Mouse (Mus musculus): Measurements from ENCODE around the gene Gmppa.

Gmppa gene

DNA sequence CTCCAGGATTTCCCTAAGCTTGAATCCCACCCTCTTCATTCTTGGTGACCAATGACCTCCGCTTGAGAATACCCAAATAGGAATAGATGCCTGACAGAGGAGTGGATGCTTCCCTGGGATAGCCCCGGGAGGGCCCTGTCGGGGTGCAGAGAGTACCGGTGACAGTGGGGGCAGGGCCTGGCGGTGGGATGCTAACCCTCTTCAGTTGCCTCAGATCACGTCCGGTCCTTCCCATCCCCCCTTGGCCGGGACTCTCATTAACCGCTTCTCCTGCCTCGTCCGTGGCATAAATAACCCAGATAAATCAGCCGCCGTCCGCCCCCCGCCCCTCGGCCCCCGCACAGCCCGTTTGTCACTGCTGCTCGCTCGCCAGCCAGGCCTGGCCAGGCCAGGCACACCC lies 10.9 kb downstream of the Gmppa start:
- Histone ChIP-seq H3K36me3 (ENCODE audit: insufficient read depth, low read length) (peaks cover 11% of the 10 kb centered on the region), H3K4me3 (replicated peaks; ENCODE audit: low read length) (peak overlapping the region; percentile 45), H3K27me3 (ENCODE audit: insufficient read depth, low read length) (peaks cover 66% of the 10 kb centered on the region), H3K9me3 (ENCODE audit: low read length) (peaks cover 7% of the 10 kb centered on the region; the same call in 1 of the 2 replicates), H3K4me1 (replicated peaks; ENCODE audit: low read depth, low read length) (peaks cover 95% of the 10 kb centered on the region)
- TF ChIP-seq NANOG (IDR thresholded peaks at IDR 0.05; ENCODE audit: borderline replicate concordance, low read length): no peak
- TF ChIP-seq POU5F1 (IDR thresholded peaks at IDR 0.05; ENCODE audit: borderline replicate concordance, low read length): no peak
- no peak for TF ChIP-seq CTCF (conservative IDR thresholded peaks at IDR 0.05; ENCODE audit: low read length)

GRCm38 (mm10) chr1:75447265-75448051 lies 11.7 kb downstream of the Gmppa start:
- H3K27me3 ChIP-seq (ENCODE audit: insufficient read depth, low read length): peaks cover 74% of the 10 kb centered on the region
- peaks cover 4% of the 10 kb centered on the region; the same call in 1 of the 2 replicates for H3K36me3 ChIP-seq (ENCODE audit: insufficient read depth, low read length)
- H3K4me3 ChIP-seq (replicated peaks; ENCODE audit: low read length): peak overlapping the region; percentile 45
- no peak for TF ChIP-seq POU5F1 (IDR thresholded peaks at IDR 0.05; ENCODE audit: borderline replicate concordance, low read length)
- no peak for TF ChIP-seq CTCF (conservative IDR thresholded peaks at IDR 0.05; ENCODE audit: low read length)
- no peak for TF ChIP-seq NANOG (IDR thresholded peaks at IDR 0.05; ENCODE audit: borderline replicate concordance, low read length)
- peaks cover 7% of the 10 kb centered on the region; the same call in 1 of the 2 replicates for H3K9me3 ChIP-seq (ENCODE audit: low read length)
- H3K4me1 ChIP-seq (replicated peaks; ENCODE audit: low read depth, low read length): peaks cover 89% of the 10 kb centered on the region

DNA sequence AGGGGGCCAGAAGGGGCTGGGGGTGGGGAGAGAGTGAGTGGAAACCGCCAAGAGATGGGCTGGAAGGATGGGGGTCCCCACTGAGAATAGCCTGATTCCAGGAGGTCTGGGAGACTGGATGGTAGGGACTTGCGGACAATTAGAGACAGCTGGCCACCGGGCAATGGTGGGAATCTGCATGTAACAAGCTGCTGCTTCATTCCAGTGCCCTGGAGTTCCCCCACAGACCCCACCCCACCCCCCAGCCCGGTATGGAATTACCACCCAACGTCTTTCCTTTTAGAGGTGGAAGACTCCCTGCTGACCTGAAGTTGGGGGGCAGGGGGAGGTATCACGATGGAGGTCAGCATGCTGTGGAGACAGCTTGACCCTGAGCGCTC lies 12.3 kb downstream of the Gmppa start:
- Histone ChIP-seq H3K9me3 (ENCODE audit: low read length) (peaks cover 7% of the 10 kb centered on the region; the same call in 1 of the 2 replicates), H3K27me3 (ENCODE audit: insufficient read depth, low read length) (peaks cover 80% of the 10 kb centered on the region), H3K36me3 (ENCODE audit: insufficient read depth, low read length) (no peaks in the 10 kb centered on the region), H3K4me3 (replicated peaks; ENCODE audit: low read length) (no peak overlapping the region), H3K4me1 (replicated peaks; ENCODE audit: low read depth, low read length) (peaks cover 89% of the 10 kb centered on the region)
- no peak for TF ChIP-seq NANOG (IDR thresholded peaks at IDR 0.05; ENCODE audit: borderline replicate concordance, low read length)
- TF ChIP-seq CTCF (conservative IDR thresholded peaks at IDR 0.05; ENCODE audit: low read length): no peak
- TF ChIP-seq POU5F1 (IDR thresholded peaks at IDR 0.05; ENCODE audit: borderline replicate concordance, low read length): no peak

DNA sequence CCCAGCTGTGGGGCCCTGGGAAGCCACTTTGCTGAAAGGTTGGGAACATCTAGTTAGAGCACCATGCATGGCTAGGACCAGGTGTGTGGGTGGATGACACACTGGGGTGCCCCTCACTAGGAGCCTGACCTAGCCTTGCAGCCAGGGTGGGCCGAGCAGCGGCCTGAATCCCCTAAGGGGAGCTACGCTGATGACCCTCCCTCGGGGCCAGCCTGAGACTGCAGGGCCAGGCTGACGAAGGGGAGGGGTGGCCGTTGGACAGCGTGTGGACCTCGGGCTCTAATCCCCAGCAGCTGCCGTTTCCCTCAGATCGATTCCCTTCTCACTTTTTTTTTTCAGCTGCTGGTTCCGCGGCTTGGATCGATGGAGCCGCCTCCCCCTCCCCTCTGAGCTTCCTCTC lies 13.2 kb downstream of the Gmppa start:
- TF ChIP-seq CTCF (conservative IDR thresholded peaks at IDR 0.05; ENCODE audit: low read length) (no peak), POU5F1 (IDR thresholded peaks at IDR 0.05; ENCODE audit: borderline replicate concordance, low read length) (no peak), NANOG (IDR thresholded peaks at IDR 0.05; ENCODE audit: borderline replicate concordance, low read length) (no peak)
- peaks cover 89% of the 10 kb centered on the region for H3K27me3 ChIP-seq (ENCODE audit: insufficient read depth, low read length)
- no peaks in the 10 kb centered on the region for H3K36me3 ChIP-seq (ENCODE audit: insufficient read depth, low read length)
- no peak overlapping the region for H3K4me3 ChIP-seq (replicated peaks; ENCODE audit: low read length)
- H3K4me1 ChIP-seq (replicated peaks; ENCODE audit: low read depth, low read length): peaks cover 80% of the 10 kb centered on the region
- peaks cover 7% of the 10 kb centered on the region; the same call in 1 of the 2 replicates for H3K9me3 ChIP-seq (ENCODE audit: low read length)

DNA sequence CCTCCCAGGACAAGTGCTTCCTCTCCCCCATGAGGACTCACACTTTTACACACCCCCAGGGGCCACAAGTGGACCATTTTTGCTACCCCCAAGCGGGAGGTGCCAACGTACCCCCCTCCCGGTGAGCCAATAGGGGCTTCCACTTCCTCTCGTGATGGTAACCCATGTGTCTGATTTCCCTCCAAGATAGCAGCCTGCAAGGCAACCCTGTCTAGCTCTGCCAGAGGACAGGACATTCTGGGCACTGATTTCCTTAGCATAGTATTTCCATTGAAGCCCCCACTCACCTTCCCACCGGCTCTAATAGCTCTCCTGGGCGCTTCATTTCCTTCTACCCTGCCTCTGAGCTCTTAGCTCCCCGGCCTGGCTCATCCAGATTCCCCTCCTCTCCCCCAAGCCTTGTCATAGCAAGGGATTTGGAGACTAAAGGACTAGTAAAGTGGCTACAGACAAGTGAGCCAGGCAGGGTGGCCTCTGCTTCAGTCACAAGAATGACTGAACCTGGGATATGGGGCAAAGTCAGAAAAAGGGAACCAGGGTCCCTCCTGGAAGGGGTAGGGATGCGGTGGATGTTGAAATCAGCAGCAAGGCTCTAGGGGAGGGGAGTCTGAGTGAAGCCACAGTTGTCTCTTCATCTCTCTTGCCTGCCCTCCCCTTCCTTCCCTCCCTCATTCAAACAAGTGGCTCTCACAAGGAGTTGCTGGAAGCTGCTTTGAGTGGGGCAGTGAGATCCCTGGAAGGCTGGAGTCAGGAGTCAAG lies 13.8 kb downstream of the Gmppa start:
- Histone ChIP-seq H3K36me3 (ENCODE audit: insufficient read depth, low read length) (no peaks in the 10 kb centered on the region), H3K9me3 (ENCODE audit: low read length) (peaks cover 7% of the 10 kb centered on the region; the same call in 1 of the 2 replicates), H3K4me3 (replicated peaks; ENCODE audit: low read length) (peak overlapping the region; percentile 61), H3K4me1 (replicated peaks; ENCODE audit: low read depth, low read length) (peaks cover 74% of the 10 kb centered on the region), H3K27me3 (ENCODE audit: insufficient read depth, low read length) (peaks cover 92% of the 10 kb centered on the region)
- no peak for TF ChIP-seq CTCF (conservative IDR thresholded peaks at IDR 0.05; ENCODE audit: low read length)
- TF ChIP-seq NANOG (IDR thresholded peaks at IDR 0.05; ENCODE audit: borderline replicate concordance, low read length): no peak
- no peak for TF ChIP-seq POU5F1 (IDR thresholded peaks at IDR 0.05; ENCODE audit: borderline replicate concordance, low read length)

- H3K27me3 ChIP-seq (ENCODE audit: insufficient read depth, low read length): peaks cover 93% of the 10 kb centered on the region
- peaks cover 65% of the 10 kb centered on the region for H3K4me1 ChIP-seq (replicated peaks; ENCODE audit: low read depth, low read length)
- H3K36me3 ChIP-seq (ENCODE audit: insufficient read depth, low read length): no peaks in the 10 kb centered on the region
- TF ChIP-seq CTCF (conservative IDR thresholded peaks at IDR 0.05; ENCODE audit: low read length) (no peak), POU5F1 (IDR thresholded peaks at IDR 0.05; ENCODE audit: borderline replicate concordance, low read length) (no peak), NANOG (IDR thresholded peaks at IDR 0.05; ENCODE audit: borderline replicate concordance, low read length) (no peak)
- H3K9me3 ChIP-seq (ENCODE audit: low read length): peaks cover 7% of the 10 kb centered on the region; the same call in 1 of the 2 replicates
- peak within 1 kb of the TSS; percentile 61 for H3K4me3 ChIP-seq (replicated peaks; ENCODE audit: low read length)
Measured at GRCm38 (mm10) chr1:75450314-75451005, 14.7 kb downstream of the Gmppa start, which contains the start of gene Asic4. TSS of gene Asic4 (plus strand) at chr1:75450436.

DNA sequence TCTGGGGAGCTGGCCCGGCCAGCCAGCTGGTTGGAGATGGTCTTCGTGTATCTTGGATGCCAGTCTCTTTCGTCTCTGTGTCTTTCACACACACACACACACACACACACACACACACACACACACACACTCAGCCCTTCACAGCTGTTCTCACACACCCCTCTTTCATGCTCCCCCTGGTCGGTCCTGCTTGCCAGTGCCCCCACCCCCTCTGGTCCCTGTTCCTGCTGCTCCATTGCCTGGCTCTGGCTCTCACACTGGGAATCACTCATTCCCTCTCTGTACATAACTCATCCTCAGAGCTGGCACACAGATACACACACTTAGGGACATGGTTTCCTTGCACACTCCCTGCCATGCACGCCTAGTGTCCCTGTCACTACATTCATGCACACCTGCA lies 16.2 kb downstream of the Gmppa start:
- peaks cover 97% of the 10 kb centered on the region for H3K27me3 ChIP-seq (ENCODE audit: insufficient read depth, low read length)
- H3K9me3 ChIP-seq (ENCODE audit: low read length): peaks cover 7% of the 10 kb centered on the region; the same call in 1 of the 2 replicates
- TF ChIP-seq CTCF (conservative IDR thresholded peaks at IDR 0.05; ENCODE audit: low read length): no peak
- TF ChIP-seq POU5F1 (IDR thresholded peaks at IDR 0.05; ENCODE audit: borderline replicate concordance, low read length): no peak
- no peak for TF ChIP-seq NANOG (IDR thresholded peaks at IDR 0.05; ENCODE audit: borderline replicate concordance, low read length)
- peaks cover 53% of the 10 kb centered on the region for H3K4me1 ChIP-seq (replicated peaks; ENCODE audit: low read depth, low read length)
- H3K36me3 ChIP-seq (ENCODE audit: insufficient read depth, low read length): no peaks in the 10 kb centered on the region
- H3K4me3 ChIP-seq (replicated peaks; ENCODE audit: low read length): no peak overlapping the region

- H3K4me3 ChIP-seq (replicated peaks; ENCODE audit: low read length): no peak overlapping the region
- H3K27me3 ChIP-seq (ENCODE audit: insufficient read depth, low read length): peaks cover 93% of the 10 kb centered on the region
- TF ChIP-seq CTCF (conservative IDR thresholded peaks at IDR 0.05; ENCODE audit: low read length): no peak
- no peak for TF ChIP-seq NANOG (IDR thresholded peaks at IDR 0.05; ENCODE audit: borderline replicate concordance, low read length)
- no peak for TF ChIP-seq POU5F1 (IDR thresholded peaks at IDR 0.05; ENCODE audit: borderline replicate concordance, low read length)
Measured at GRCm38 (mm10) chr1:75455433-75455832, 19.7 kb downstream of the Gmppa start.

More at GRCm38 (mm10) chr1:75455433-75455832, 19.7 kb downstream of the Gmppa start:
- no peaks in the 10 kb centered on the region for H3K36me3 ChIP-seq (ENCODE audit: insufficient read depth, low read length)
- no peaks in the 10 kb centered on the region; the same call in 1 of the 2 replicates for H3K9me3 ChIP-seq (ENCODE audit: low read length)
- peaks cover 40% of the 10 kb centered on the region for H3K4me1 ChIP-seq (replicated peaks; ENCODE audit: low read depth, low read length)

All from E14TG2a.4 (cell line).